Mouse (Mus musculus) kidney, adult 9 months (tissue): ENCODE data around the gene Nck1.

Experiments
- DNase-seq: peaks from one replicate; pipeline ENCODE4 v3.0.0; 2022

Gene Nck1

DNA sequence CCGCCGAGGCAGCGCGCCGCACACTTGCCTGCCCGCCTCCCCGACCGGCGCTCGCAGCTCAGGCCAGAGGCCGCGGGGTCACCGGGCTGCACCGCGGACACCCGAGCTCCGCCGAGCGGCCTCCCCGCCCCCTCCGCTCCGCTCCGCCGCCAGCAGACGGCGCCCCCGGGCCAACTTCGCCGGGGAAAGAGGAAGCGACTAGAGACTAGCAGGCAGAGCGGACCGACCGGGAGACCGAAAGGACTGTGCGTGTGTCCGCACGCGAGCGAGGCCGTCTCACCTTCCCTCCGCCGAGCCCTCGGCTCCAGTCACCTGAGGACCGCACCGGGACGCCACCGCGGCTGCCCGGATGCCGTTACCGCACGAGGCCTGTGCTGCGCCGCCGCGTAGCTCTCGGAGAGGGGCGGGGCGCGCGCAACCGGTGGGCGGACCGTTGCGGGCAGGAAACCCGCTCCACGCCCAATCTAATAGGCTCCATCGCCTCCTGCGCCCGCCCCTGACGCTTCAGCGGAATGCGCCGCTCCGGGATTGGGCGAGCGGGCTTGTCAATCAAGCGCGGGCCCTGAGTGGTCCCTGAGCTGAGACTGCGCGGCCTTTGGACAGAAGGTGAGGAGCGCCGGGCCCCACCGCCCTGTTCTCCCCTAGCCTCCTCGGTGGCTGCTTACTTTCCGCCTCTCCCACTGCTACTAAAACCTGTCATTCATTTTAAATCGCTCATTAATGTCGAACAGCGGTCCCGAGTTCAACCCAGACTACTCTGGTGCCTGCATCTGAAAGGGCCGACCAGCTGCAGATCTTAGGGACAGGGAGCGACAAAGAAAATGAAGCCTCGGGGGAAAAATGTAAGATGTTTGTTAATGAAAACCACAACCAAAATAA lies at the start of gene Nck1:
Gene Nck1 (minus strand): TSS at position 420 of the 879 bp plus-strand sequence.
- DNase-seq, result peak; percentile 99

DNA sequence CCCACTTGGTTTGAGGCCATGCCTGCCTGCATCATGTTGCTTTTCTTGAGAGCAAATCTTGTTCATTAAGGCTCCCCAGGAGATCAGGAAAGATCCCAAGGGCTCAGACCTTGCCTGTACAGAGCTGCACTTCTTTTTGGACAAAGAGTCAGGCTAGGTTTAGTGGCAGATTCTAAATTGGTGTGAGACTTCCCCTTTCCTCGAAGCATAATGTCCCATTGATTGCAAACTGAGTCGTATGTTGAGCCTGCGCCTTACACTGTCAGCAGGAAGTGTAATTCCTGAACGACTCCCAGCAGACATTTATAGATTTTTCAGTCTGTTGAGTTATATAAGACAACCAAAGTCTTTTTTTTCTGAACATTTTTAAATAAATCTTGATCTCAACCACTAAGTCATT lies 44.5 kb upstream of the Nck1 start:
- no peak for DNase-seq

DNA sequence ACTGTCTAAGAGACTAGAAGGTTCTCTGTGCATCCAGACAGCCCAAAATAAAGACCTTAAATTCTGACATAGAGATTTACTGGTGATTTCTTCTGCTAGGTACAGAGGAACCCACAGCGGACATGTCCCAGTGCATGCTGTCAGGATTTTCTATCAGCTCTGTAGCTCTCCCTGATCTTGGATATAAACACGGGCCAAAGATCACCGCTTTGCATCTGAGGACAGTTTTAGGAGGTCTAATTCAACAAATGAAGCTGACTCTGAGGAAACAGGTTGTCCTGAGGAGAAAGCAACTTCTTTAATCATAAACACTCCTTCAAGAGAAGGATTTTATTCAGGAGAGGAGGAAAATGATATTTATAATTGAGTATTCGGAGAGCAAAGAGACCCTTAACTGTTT lies 38.1 kb upstream of the Nck1 start:
- DNase-seq, result no peak

DNA sequence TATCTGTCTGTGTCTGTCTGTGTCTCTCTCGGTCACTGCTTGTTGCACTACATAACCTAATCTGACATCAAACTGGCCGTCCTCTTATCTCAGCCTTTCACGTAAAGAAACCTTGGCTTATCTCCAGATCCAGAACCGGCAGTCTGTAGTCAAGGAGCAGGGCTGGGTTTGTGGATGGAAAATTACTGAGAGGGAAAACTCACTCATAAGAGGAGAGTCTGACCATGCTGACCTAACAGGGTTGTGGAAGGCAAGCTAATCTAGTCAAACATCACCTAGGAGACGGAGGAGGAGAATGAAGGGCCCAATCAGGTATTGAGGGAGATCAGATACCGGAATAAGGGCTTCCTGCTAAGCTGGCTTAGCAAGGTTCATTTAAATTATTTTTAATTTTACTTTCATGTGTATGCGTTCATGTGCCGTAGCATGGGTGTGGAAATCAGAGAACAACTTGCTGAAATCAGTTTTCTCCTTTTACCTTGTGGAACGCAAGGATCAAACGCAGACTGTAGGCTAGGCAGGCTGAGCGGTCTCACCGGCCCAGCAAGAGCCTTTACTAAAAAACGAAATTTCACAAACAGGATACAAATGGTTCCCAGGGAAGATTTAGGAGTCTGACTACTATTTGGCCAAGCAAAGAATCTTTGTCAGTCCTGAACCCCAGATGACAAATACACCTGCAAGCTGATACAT lies 37.1 kb upstream of the Nck1 start:
- peak; percentile 75 for DNase-seq

DNA sequence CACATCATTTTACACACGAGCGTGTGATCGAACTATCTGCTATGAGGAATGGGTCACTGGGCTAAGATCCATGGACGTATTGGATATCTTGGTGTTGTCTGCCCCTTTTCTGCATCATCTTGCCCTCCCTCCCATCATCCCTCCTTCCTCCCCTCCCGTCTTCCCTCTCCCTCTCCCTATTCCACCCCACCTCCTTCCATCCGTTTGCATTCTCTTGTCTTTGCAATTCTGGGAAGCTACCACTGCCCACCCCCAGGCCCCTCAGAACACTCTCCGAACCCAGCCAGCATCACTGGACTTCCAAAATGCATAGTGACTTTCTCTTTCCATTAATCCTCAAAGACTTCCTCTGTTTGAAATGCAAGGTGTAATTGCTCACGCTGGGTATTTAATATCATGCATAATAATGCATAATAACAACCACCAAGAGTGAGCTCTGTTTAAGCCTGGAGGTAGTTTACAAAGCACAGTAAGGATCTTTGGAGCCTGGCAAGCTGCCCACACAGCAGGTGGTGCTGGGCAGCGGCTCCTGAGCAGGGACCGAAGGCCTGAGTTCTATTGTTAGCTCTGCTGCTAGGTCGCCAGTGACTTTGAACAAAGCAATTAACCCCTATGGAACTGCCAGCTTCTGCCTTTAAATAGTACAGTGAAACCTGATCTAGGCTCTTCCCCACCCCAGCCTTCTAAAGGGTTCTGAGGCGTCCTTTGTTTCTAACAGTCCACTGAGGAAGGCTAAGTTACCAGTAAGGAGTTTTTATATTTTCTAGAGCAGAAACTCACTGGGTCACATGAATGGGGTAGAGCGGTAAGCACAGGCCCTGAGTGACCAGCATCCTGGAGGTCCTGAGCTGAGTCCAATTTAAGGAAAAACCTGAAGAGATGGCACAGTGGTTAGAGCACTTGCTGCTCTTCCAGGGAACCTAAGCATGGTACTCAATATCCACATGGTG lies 35.9 kb upstream of the Nck1 start:
- DNase-seq, result peak; percentile 88

DNA sequence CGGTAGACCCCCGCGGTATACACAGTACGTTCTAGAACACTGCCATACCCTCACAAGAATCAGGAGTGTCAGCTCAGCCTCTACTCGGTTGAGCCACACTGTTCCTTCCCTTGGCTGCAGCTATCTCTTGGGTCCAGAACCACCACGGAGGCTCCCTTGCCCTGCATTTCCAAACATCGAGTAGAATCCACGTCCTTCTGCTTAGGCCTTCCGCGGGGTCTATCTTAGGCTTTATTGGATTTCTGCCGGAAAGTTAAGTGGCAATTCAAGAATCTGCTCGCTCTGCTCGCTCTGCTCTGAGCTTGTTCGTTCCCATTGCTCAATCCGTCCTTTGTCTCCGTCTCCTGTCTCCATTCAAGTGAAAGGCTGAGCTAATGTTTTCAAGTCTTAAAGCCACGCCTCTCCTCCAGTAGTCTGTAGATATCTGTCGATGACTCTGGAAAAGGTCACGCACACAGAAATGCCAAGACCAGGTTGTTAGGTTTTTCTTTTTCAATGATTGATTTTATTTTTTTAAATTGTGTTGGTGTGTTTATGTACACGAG lies 34.3 kb upstream of the Nck1 start:
- DNase-seq, result no peak

DNA sequence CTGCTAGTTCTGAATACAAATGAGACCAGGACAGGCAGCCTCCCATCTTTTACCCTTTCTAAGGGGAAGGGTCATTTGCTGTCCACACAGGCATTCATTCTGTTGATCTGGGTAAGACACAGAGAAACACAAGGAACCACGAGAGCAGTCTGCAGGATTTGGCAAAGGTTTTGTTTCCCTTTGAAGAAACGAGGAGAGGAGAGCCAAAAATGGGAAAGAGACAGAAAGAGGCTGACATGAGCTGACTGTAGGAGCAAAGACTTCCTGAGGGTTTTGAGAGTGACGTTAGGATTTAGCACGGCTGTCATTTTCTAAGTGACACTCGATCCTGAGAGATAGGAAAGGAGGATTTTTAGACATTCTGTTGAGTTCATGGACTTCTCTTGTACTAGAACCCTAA lies 28.0 kb upstream of the Nck1 start:
- DNase-seq, result no peak

DNA sequence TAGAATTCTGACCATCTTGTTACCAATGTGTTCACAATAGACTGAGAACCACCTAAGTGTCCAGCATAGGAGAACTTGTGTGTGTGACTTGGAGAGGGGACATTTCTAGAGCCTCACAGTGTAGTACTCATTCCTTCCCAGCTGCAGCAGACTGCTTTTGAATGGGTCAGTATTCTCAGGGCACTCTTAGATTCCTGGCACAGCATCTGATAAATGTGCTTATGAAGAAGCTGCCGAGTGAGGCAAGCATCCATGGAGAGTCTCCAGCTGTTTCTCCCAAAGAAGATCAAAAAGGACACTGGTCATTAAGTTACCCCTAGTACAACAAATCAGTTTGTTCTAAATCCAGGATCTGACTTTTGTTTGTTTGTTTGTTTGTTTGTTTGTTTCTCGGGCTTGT lies 27.4 kb upstream of the Nck1 start:
- DNase-seq, result no peak

DNA sequence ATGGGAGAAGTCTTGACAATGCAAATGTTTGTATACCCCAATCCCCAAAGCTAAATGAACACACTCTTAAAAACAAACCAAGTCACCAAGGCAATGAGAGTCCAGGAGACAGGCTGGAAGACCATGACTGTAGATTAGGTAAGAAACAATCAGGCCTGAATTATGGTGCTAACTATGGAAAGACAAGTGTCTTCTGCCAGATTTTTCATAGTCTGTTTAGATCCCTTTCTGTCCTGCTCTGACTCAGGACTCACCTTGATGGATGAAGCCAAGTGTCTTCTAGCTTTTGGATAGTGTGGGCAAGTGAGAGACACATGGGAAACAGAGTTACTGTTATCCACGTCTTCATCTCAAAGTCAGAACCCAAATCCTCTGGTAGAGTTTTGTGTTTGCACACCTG lies 25.6 kb upstream of the Nck1 start:
- no peak for DNase-seq

DNA sequence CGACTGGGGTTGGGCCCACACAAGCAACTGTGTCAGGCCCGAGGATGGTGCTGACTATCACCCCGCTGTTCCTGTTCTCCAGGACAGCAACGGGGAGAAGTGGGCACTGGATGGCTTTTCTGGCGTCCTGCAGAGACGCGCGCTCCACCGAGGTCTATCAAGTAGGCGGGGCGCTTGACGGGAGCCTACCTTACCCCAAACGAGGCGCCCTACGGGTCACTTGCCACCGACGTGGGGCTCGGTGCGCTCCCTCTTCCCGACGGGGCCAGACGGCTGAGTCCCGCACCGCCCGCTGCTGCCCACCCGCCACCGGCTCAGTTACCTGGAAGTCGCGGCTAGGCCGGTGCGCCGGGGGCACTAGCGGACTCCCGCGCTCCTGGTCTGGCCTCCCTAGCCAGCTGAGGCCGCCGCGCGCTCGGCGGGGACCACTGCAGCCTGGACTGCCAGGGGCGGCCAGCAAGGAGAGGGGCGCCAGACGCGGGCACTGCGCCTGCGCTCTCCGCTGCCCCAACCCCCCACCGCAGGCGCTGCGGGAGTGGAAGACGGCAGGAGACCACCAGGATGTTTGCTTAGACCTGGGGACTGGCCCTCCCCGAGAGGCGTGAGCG lies 24.8 kb upstream of the Nck1 start, which contains the start of gene Slc35g2:
Gene Slc35g2 (minus strand): TSS at position 465 of the 608 bp plus-strand sequence.
- DNase-seq, result peak; percentile 37

DNA sequence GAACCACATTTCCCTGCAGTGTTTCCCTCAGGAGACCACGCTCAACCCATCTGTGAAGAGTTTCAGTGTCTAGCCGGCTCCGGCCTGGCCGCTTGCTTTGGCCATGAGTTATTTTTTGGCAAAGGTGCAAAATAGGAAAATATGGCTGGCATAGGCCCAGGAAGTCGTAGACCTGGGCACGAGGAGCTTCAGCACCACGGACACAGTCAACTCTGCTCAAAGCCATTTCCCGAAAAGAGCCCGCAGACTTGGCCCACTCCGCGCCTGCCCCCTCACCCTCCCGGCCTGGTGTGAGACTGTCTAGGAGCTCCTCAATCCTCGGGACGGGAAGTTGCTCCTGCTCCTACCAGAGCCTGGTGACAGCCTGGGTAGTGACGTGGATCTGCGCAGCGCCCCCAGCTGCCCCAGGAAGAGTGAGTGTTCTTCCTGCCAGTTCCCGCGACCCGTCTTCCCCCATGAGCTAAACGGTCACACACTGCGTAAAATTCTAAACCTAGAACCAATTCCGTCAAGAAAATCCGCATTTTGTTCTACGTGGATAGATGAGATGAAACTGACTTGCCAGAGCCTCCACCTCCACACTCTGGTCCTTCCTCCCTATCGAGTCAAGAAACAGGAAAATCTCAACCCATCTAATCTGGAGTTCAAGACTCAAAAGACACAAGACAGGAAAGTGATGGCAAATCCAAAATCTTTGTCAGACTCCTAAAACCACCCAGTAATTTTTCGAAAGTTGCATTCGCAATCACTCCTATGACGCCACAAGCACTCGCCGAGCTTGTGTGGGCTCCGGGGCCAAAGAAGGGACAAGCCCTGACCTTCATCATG lies 24.1 kb upstream of the Nck1 start:
- DNase-seq, result peak; percentile 38

DNA sequence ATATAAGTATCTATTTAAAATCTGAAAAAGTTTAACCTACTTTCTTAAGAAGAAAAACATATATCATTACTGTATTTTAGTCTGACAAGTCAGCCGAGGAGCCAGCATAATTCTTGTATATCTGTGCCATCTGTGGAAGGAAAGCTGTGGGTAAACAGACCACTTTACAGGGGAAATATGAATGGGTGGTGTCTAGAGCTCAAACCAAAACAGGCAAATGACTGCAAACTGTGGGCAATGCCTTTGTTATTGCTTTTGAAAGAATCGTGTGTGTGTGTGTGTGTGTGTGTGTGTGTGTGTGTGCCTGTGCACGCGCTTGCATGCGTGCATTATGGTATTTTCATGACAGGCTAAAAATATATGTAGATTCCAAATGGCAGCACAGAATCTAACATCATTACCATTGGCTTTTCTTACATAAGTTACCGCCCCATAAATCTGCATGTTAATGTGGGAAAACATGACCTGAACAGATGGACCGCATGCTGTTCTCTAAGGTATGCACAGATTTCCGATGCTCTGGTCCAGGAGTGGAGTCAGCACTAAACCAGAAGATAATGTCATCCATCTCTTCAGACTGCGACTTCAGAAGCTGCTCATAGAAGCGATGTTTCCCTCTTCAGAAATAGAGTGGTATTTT lies 14.4 kb upstream of the Nck1 start:
- DNase-seq, result no peak

DNA sequence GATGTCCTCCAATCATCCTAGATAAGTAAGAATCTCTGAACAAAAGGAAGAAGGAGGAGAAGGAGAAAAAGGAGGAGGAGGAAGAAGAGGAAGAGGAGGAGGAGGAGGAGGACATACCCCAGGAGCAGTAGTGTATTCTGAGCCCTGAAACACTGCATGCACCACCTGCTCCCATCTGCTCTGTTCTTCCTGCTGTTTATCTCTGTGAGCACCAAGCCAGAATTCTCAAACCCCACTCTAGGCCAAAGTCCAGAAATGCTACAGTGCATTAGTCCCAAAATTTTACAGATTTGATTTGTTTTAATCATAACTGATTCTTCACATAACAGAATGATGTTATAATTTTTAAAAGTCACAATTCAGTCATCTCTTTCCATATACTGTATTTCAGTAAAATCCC lies 13.1 kb upstream of the Nck1 start:
- DNase-seq, result no peak

DNA sequence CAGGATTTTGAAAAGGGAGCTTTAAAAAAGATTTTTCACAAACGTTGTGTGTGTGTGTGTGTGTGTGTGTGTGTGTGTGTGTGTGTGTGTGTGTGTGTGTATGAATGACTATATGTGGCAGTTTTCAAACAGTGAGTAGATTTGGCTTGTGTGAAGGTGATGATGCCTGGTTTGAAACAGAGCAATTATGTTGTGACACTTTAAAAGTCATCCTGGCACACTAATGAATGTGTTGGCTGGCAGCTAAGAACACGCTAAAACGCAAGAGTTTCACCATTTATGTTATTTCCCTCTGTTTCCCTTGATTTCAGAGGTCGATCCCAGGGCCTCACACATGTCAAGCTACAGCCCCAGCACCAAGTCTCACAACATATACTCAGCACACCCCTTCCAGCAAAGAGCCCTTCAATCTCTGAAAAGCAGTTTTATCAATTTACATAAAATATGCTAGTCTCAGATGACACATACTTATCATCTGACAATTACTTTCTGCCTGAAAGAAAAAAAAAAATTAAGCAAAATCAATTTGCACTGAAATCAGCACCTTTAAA lies 12.2 kb upstream of the Nck1 start:
- no peak for DNase-seq

DNA sequence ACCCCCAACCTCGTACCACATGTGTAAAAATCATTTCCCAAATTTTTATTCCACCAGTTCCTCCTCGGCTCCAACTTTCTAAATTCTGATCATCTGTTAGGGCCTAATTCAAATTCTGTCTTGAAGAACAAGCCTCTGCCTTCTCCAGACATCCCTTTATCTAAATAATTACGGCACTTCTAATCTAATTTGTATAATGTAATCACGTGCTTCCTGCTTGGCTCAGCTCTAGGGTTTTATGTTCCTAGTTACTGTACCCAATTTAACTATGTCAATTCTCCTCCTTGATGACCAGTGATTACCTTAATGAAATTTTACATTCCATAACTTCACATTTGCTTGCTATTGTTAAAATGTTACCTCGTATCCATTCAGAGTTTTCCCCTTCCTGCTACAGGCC lies 9.8 kb upstream of the Nck1 start:
- DNase-seq, result no peak

DNA sequence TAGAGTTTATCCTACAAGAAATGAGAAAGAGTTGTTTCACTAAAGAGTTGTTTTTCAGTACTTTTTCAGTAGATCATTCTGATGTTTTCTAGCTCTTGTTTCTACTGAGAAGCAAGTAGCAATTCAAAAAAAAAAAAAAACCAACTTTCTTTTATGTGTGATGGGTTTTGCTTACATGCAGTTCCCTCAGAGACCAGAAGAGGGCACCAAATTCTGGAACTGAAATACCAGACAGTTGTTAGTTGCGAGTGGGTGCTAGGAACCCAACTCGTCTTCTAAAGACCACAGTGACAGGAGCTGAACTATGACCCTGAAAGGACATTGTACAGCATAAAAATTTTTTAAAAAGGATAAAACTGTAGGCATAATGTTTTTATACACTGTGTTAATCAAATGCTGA lies 2.4 kb upstream of the Nck1 start:
- DNase-seq, result peak; percentile 16

DNA sequence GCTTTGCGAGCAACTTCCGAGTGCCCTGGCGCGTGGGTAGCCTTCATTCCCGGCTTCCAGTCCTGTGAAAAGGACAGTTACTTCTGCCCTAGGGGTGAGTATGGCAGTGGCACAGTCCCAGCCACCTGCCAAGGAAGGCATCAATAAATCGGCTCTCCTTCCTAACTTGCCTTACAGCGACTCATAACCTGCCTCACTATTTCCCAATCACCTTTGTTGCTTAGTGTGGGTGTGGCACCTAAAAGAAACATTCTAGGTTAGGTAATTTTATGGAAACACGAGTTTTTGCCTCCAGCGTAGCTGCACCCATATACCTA lies 618 bp upstream of the Nck1 start:
- DNase-seq, result no peak

DNA sequence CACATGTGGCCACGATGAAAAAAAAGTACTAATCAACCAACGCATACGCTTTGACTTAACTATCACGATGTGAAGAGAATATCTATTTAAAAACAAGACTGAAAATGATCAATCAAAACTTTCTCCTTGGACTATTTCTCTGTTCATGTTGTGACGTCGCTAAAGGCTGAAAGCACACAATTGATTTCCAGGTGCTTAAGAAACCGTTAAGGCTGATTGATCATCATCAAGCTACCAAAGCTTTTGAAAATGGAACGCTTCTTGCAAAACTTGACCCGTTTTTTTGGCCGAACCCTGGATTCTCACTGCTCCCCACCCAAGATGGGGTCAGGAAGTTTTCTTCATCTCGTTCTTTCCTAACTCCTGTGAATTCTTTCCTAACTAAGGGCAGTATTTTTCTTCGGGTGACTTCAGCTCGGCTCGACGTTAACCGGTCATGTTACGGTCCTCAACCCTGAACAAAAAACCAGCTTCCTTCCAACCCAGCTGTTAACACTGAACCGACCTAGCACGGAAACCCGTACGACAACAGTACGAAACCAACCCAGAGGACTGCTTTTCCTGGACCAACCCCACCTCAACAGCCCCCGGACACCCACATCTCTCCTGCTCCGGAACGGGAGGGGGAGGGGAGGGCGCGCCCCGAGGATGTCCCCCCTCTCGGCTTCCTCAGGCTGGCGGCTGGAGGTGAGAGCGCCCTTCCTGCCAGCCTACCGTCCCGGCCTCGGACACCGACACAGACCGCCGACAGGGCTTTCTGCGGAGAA lies 803 bp downstream of the Nck1 start:
- DNase-seq, result no peak

DNA sequence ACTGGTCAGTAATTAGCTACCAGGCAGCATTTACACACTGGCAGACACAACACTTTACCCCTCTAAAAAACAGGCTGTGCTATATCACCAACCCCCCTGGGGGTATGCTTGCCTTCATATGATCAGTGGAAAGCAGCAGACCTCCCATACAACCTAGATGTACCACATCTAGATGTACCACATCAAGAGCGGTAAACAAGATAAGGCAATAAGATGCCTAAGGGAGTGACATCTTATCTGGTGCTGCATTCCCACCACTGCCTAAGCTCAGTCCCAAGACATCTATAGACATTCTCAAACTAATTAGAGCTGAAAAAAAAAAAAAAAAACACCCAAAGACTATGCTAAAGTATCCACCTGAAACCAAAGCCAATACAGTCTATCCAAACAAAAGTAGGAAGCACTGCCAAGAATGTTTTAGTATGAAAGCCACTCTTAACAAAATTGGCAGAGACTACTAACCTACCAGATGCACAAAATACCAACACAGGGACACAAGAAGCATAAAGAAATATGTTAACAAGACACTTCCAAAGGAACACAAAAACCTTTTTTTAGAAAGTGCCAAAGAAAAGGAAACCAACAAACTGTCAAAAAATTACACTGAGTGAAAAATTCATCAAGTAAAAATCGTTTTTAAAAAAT lies 10.2 kb downstream of the Nck1 start:
- no peak for DNase-seq

DNA sequence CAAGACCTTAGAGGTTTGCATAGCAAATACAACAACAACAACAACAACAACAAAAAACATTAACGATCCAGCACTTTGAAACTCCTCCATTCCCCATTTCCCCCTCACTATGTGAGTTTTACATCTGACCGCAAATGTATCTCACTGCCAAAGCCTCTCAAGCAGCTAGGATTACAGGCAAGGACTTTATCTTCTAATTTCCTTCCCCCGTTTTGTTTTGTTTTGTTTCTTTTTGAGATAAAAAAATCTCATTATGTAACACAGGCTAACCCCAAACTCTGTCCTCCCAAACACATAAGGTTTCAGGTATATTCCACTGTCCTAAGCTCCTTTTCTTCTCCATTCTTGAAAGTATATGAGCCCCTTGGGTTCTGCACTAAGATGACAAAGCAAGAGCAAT lies 11.2 kb downstream of the Nck1 start:
- no peak for DNase-seq
